Mouse (Mus musculus) adrenal gland, postnatal 10 days (tissue): Measurements from ENCODE around the gene Six2. TPM values are rescaled to one million over a fixed set of nuclear protein-coding genes. Genes with fewer than 3 reads are reported as not detected.
A peak's percentile ranks its signal among the peaks of the same experiment; 100 is the strongest.

ENCODE experiments used
- DNase-seq: peaks from one replicate; pipeline ENCODE4 v3.0.0; 2021; ENCODE audit warnings: mixed read lengths
- total RNA-seq, 2 experiments: library from RNA; stranded (reverse); gene quantifications; 2 replicates each; pipeline ENCODE4 v1.2.3; 2021

Gene Six2
- total RNA-seq, 2 experiments from 2014 or later: 0.36 TPM; not detected in 1

DNA sequence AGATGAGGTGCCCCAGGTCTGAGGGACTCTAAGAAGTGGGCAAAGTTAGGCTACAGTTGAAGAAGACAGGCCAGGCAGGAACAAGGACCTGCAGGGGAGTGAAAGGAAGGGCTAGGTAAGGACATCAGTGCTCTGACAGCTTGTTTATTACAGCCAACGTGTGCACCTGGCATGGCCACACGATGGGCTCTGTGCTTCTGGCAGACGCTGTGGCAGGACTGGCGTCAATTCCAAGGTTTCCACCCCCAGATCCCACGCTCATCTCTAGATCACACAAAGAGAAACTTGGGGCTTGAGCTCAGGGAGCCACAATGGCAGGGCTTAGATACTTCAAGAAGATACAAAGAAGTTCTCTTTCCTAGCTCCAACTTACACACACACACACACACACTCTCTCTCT lies 26.6 kb downstream of the Six2 start:
- no peak for DNase-seq

DNA sequence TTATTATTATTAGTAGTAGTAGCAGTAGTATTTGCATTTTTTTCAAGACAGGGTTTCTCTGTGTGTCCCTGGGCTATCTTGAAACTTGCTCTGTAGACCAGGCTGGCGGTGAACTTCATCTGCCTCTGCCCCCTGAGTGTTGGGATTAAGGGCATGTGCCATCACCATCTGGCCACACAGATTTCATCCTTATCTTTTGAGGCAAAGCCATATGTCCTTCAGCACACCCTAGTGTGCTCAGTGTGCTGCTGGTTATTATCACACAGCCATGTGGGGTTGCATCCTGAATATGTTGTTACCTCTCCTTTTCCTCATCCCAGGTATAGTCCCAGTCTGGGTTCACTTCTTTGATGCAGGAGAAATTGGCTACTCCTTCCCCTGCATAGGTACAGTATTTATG lies 28.1 kb downstream of the Six2 start:
- DNase-seq: no peak

GRCm38 (mm10) chr17:85645718-85646665 lies 42.1 kb downstream of the Six2 start:
- peak; percentile 68 for DNase-seq

- DNase-seq: no peak
Observed at GRCm38 (mm10) chr17:85645312-85645711, 42.8 kb downstream of the Six2 start.

GRCm38 (mm10) chr17:85637876-85638275 lies 50.2 kb downstream of the Six2 start:
- no peak for DNase-seq

Other genes with a start within 250 kb of the Six2 start
- not detected for gene Six3, start 74.7 kb downstream of the Six2 start, total RNA-seq